Mouse (Mus musculus) liver, embryonic 16.5 days (tissue): ENCODE data around the gene Prpf3. TPM values are rescaled to one million over a fixed set of nuclear protein-coding genes. Genes with fewer than 3 reads are reported as not detected.
"Not testable (repeated sequence)": the region's sequence is repeated elsewhere in the genome, so short reads cannot be mapped to it uniquely, and the experiment has no call there.

Experiments
- ATAC-seq: fragments of 200-750 bp; cut with Nextera tagmentation; 2 replicates; pipeline ENCODE4 v1.8.0; 2017; ENCODE audit warnings: low read depth, mild to moderate bottlenecking, moderate number of reproducible peaks, moderate library complexity
- H3K27ac ChIP-seq: fragments of 300-500 bp; sonication (generic); 2 replicates; pipeline ENCODE4 v1.5.1; 2014; ENCODE audit warnings: mild to moderate bottlenecking, low read length
- H3K27me3 ChIP-seq: fragments of 300-500 bp; sonication (generic); 2 replicates; pipeline ENCODE4 v1.6.1; 2014; ENCODE audit warnings: low read depth, low read length, mixed read lengths; ENCODE audit not compliant: control insufficient read depth, insufficient read depth
- H3K36me3 ChIP-seq: fragments of 300-500 bp; sonication (generic); 2 replicates; pipeline ENCODE4 v1.6.1; 2014; ENCODE audit warnings: mild to moderate bottlenecking; ENCODE audit not compliant: control insufficient read depth, insufficient read depth
- H3K4me1 ChIP-seq: fragments of 300-500 bp; sonication (generic); 2 replicates; pipeline ENCODE4 v1.6.1; 2014; ENCODE audit warnings: low read depth, low read length, mixed read lengths; ENCODE audit not compliant: control insufficient read depth
- H3K4me2 ChIP-seq: fragments of 300-500 bp; sonication (generic); 2 replicates; pipeline ENCODE4 v1.6.1; 2014; ENCODE audit warnings: low read depth, low read length, mixed read lengths
- H3K4me3 ChIP-seq: fragments of 300-500 bp; sonication (generic); 2 replicates; pipeline ENCODE4 v1.5.1; 2014; ENCODE audit warnings: low read depth, mild to moderate bottlenecking, low read length
- H3K9ac ChIP-seq: fragments of 300-500 bp; sonication (generic); 2 replicates; pipeline ENCODE4 v1.6.1; 2014; ENCODE audit warnings: low read depth, low read length
- H3K9me3 ChIP-seq: fragments of 300-500 bp; sonication (generic); replicated peaks from 2 replicates; pipeline ENCODE4 v1.6.1; 2016; ENCODE audit warnings: low read length; ENCODE audit not compliant: control insufficient read depth
- WGBS: fragments of 180-500 bp; shearing (Covaris S2); extraction: QIAGEN DNeasy Blood & Tissue Kit; methylation state at CpG from one replicate; pipeline ENCODE4 v1.1.7; 2014; ENCODE audit not compliant: insufficient replicate concordance; 5-methylcytosine and 5-hydroxymethylcytosine counted together
- polyA plus RNA-seq: library from polyadenylated mRNA; unstranded; fragments of >200 nt; fragmentation: Nextera tagmentation; extraction: Ambion mirVana; gene quantifications from 2 replicates; pipeline ENCODE4 v1.2.1, GENCODE M21; 2015

The Prpf3 gene
- polyA plus RNA-seq, 1 experiment from 2014 or later, result 23.1 TPM

DNA sequence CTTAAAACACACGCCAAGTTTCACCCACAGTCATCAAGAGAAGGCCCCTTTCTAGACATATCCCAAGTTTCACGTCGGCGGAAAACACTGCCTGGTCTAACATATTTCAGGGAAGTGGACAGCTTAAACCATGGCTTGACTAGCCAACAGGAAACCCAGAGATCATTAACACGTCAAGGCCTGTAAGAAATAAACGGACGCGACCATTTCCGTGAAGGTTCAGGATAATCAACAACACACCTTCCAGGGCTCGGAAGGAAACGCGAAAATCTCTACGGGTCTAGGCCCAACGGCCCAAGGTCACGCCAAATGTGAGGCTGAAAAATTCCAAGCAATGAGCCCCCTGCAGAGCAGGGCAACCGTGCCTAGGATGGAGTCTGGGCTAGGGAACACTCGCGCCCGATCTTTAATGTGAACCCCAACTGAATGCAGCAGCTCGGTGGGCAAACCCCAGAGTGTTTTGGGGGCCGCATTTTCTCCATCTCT lies 37.6 kb downstream of the Prpf3 start:
- WGBS, result under 1% methylated on average over 21 of the region's 21 CpGs
- H3K4me1 ChIP-seq, result peaks cover 25% of the 10 kb centered on the region
- peak overlapping the region; percentile 81 for H3K4me2 ChIP-seq
- no peaks in the 10 kb centered on the region for H3K27me3 ChIP-seq
- H3K4me3 ChIP-seq, result peak overlapping the region; percentile 91
- peak overlapping the region; percentile 96 for H3K9ac ChIP-seq
- no peak for ATAC-seq
- no peaks in the 10 kb centered on the region for H3K36me3 ChIP-seq
- H3K27ac ChIP-seq, result peak overlapping the region; percentile 99
- H3K9me3 ChIP-seq, result no peaks in the 10 kb centered on the region

- H3K9ac ChIP-seq, result peak overlapping the region; percentile 19; the same call in 1 of the 2 replicates
- no peaks in the 10 kb centered on the region for H3K9me3 ChIP-seq
- H3K4me3 ChIP-seq, result peak overlapping the region; percentile 26
- ATAC-seq, result no peak
- H3K27me3 ChIP-seq, result no peaks in the 10 kb centered on the region
- peak overlapping the region; percentile 48 for H3K4me2 ChIP-seq
- 0 out of 2 replicates have a peak overlapping the region, but pooled peaks have one; percentile 16 for H3K27ac ChIP-seq
- WGBS, result 57% methylated on average over 3 of the region's 3 CpGs
- no peaks in the 10 kb centered on the region for H3K36me3 ChIP-seq
- H3K4me1 ChIP-seq, result peaks cover 25% of the 10 kb centered on the region
Observed at GRCm38 (mm10) chr3:95816681-95817080, 39.0 kb downstream of the Prpf3 start.

GRCm38 (mm10) chr3:95808384-95808783 lies 47.3 kb downstream of the Prpf3 start:
- Histone ChIP-seq H3K4me3 (no peak overlapping the region), H3K27me3 (no peaks in the 10 kb centered on the region), H3K36me3 (peaks cover 3% of the 10 kb centered on the region), H3K9ac (no peak overlapping the region), H3K27ac (no peak overlapping the region), H3K4me2 (no peak overlapping the region), H3K9me3 (no peaks in the 10 kb centered on the region), H3K4me1 (peaks cover 4% of the 10 kb centered on the region)
- no peak for ATAC-seq
- 36% methylated on average over 2 of the region's 2 CpGs for WGBS

DNA sequence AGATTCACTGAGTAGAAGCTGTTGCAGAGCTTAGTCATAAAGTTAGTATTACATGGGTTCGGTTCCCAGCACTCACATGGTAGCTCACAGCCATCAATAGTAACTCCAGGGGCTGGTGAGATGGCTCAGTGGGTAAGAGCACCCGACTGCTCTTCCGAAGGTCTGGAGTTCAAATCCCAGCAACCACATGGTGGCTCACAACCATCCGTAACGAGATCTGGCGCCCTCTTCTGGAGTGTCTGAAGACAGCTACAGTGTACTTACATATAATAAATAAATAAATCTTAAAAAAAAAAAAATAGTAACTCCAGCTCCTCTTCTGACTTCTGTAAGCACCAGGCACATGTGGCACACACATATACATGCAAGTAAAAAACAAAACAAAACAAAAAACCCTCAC lies 48.1 kb downstream of the Prpf3 start:
- WGBS, result 91% methylated on average over 3 of the region's 6 CpGs

GRCm38 (mm10) chr3:95806677-95807076 lies 49.0 kb downstream of the Prpf3 start:
- 8% methylated on average over 1 of the region's 1 CpGs for WGBS
- H3K9ac ChIP-seq, result no peak overlapping the region
- H3K27me3 ChIP-seq, result no peaks in the 10 kb centered on the region
- no peak overlapping the region for H3K27ac ChIP-seq
- H3K9me3 ChIP-seq, result no peaks in the 10 kb centered on the region
- ATAC-seq, result no peak
- H3K4me2 ChIP-seq, result no peak overlapping the region
- H3K36me3 ChIP-seq, result peaks cover 3% of the 10 kb centered on the region
- H3K4me1 ChIP-seq, result peaks cover 10% of the 10 kb centered on the region
- H3K4me3 ChIP-seq, result no peak overlapping the region

More for the DNA sequence above, 48.1 kb downstream of the Prpf3 start:
- H3K36me3 ChIP-seq, H3K27ac ChIP-seq, ATAC-seq, H3K4me3 ChIP-seq, H3K27me3 ChIP-seq, H3K4me1 ChIP-seq, H3K9me3 ChIP-seq, H3K9ac ChIP-seq, H3K4me2 ChIP-seq: not testable (repeated sequence)

DNA sequence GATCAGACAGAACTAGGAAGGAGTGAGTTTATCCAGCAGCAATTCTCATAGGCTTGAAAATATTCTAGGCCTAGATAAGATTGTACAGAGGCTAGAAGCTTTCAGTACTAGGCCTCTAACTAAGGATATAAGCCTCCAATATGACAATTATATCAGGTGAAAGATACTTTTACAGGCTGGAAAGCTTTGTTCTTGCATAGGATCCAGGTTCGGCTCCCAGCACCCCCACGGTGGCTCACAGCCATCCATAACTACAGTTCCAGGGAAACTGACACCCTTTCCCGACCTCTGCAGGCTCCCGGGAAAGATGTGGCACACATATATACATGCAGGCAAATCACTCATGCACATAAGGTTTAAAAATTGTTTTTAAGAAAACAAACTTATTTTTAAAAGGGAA lies 51.8 kb downstream of the Prpf3 start:
- WGBS, result 82% methylated on average over 4 of the region's 4 CpGs
- H3K4me1 ChIP-seq, result peaks cover 5% of the 10 kb centered on the region
- no peaks in the 10 kb centered on the region for H3K27me3 ChIP-seq
- no peak for ATAC-seq
- H3K27ac ChIP-seq, result no peak overlapping the region
- H3K36me3 ChIP-seq, result peaks cover 3% of the 10 kb centered on the region
- H3K4me3 ChIP-seq, result no peak overlapping the region
- H3K4me2 ChIP-seq, result no peak overlapping the region
- no peaks in the 10 kb centered on the region for H3K9me3 ChIP-seq
- H3K9ac ChIP-seq, result no peak overlapping the region

DNA sequence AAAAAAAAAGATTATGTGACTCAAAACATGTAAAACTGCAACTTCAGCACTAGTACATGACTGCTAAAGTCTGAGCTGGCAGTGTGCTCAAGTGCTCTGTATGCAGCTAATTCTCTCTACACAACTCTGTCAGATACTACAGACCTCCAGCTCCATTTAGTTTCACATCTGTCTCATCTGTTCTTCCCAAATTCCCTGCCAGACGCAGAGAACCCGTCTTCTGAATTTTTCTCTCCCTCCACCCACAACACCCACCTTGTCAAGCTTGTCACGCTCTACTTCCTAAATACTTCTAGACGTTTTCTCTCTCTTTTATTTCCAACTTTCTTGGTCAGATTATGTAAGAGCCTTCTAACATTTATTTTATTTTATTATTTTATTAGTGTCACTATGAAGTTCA lies 56.9 kb downstream of the Prpf3 start:
- H3K9ac ChIP-seq, result no peak overlapping the region
- H3K36me3 ChIP-seq, result no peaks in the 10 kb centered on the region
- ATAC-seq, result no peak
- no peak overlapping the region for H3K27ac ChIP-seq
- no peak overlapping the region for H3K4me2 ChIP-seq
- WGBS, result 66% methylated on average over 4 of the region's 4 CpGs
- peaks cover 5% of the 10 kb centered on the region; the same call in 1 of the 2 replicates for H3K4me1 ChIP-seq
- no peaks in the 10 kb centered on the region for H3K27me3 ChIP-seq
- no peaks in the 10 kb centered on the region for H3K9me3 ChIP-seq
- no peak overlapping the region for H3K4me3 ChIP-seq

GRCm38 (mm10) chr3:95794299-95794698 lies 61.4 kb downstream of the Prpf3 start:
- Histone ChIP-seq H3K36me3 (no peaks in the 10 kb centered on the region; the same call in 1 of the 2 replicates), H3K4me3 (no peak overlapping the region), H3K9ac (no peak overlapping the region), H3K4me2 (no peak overlapping the region), H3K27me3 (no peaks in the 10 kb centered on the region), H3K4me1 (no peaks in the 10 kb centered on the region), H3K9me3 (no peaks in the 10 kb centered on the region), H3K27ac (no peak overlapping the region)
- WGBS, result 68% methylated on average over 1 of the region's 1 CpGs
- ATAC-seq, result no peak

GRCm38 (mm10) chr3:95793662-95794061 lies 62.0 kb downstream of the Prpf3 start:
- WGBS, result 78% methylated on average over 2 of the region's 2 CpGs
- H3K4me1 ChIP-seq, result no peaks in the 10 kb centered on the region
- ATAC-seq, result no peak

More at GRCm38 (mm10) chr3:95793662-95794061, 62.0 kb downstream of the Prpf3 start:
- no peaks in the 10 kb centered on the region for H3K27me3 ChIP-seq
- H3K4me3 ChIP-seq, result no peak overlapping the region
- no peaks in the 10 kb centered on the region for H3K9me3 ChIP-seq
- no peak overlapping the region for H3K9ac ChIP-seq
- H3K4me2 ChIP-seq, result no peak overlapping the region
- no peaks in the 10 kb centered on the region; the same call in 1 of the 2 replicates for H3K36me3 ChIP-seq
- H3K27ac ChIP-seq, result no peak overlapping the region
